Mouse (Mus musculus) cortical plate, adult 2 months (tissue): Measurements from ENCODE around the gene Vdr. TPM values are rescaled to one million over a fixed set of nuclear protein-coding genes. Genes with fewer than 3 reads are reported as not detected.
A peak's percentile ranks its signal among the peaks of the same experiment; 100 is the strongest.

ENCODE experiments used
- H3K27ac ChIP-seq: fragments of 200-500 bp; 2 replicates; pipeline ENCODE4 v1.5.1; 2012; ENCODE audit warnings: low read length, control low read depth, inconsistent platforms; ENCODE audit not compliant: insufficient read depth
- H3K4me1 ChIP-seq: fragments of 200-500 bp; 2 replicates; pipeline ENCODE4 v1.6.1; 2011; ENCODE audit warnings: low read length; ENCODE audit not compliant: control insufficient read depth, insufficient read depth
- H3K4me3 ChIP-seq: fragments of 200-500 bp; 2 replicates; pipeline ENCODE4 v1.5.1; 2011; ENCODE audit warnings: mild to moderate bottlenecking, low read length, control low read depth; ENCODE audit not compliant: insufficient read depth
- CTCF ChIP-seq: fragments of 200-500 bp; IDR thresholded peaks from 2 replicates; pipeline ENCODE4 v1.5.1; 2011; ENCODE audit warnings: mild to moderate bottlenecking, control low read depth, low read length; ENCODE audit not compliant: insufficient read depth; ENCODE audit errors: extremely low read depth
- POLR2A ChIP-seq: fragments of 200-500 bp; IDR thresholded peaks from 2 replicates; pipeline ENCODE4 v1.6.1; 2011; ENCODE audit warnings: mild to moderate bottlenecking, low read length, control low read depth; ENCODE audit not compliant: insufficient read depth; ENCODE audit errors: extremely low read depth
- polyA plus RNA-seq: library from polyadenylated mRNA; depleted of rRNA; stranded (reverse); fragments of >200 nt; gene quantifications from 2 replicates; pipeline ENCODE4 v1.2.3, GENCODE M21; 2012

Gene Vdr
- polyA plus RNA-seq, 1 experiment = 0.17 TPM

DNA sequence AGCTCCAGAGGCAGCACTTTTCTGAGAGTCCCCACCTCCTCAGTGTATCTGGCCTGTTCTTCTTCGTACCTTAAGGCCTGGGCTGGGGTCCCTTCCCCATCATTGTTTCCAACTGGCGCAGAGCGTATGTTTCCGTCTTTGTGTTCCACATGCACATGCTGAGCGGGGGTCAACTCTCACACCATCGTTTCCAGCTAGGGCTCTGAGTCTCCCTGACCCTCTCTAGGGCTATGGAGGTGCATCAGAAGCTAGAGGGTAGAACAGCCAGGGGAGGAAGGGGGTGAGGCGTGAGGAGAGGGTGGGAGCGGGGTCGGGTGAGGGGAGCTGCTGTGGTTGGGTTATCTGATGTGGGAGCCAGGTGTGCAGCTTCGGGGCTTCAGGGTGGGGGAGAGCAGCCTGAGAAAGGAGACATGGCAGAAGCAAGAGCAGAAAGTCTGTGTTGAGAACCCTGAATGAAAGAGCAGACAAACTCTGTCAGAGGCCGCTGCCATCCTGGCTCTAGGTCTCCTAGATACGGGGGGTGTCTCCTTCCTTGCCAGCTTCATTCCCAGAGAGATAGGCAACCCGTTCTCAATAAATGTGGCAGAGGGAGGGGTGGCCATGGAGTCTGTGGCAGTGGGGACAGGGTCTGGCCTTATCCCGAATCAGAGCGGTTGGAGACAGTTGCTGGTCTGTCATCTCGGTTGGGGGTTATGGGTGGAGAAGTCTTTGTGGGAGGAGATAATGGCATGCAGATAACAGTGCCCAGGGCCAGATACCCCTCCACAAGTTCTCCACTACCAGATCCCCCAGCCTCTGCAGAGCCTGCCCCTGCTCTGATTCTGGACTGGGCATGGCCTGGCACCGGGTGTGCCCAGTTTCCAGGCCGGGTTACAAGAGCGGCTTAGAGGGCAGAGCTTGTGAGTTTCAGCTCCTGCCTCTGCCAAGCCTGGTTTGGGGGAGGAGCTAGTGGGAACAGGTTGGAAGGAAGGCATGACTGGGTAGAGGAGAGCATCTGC lies 66.1 kb downstream of the Vdr start, which contains the start of gene Hdac7:
TSS of gene Hdac7 (minus strand) at position 466 of the 998 bp plus-strand sequence.
- Histone ChIP-seq H3K4me1 (peaks cover 1% of the 10 kb centered on the region; the same call in 1 of the 2 replicates), H3K27ac (no peak within 1 kb of the TSS), H3K4me3 (no peak within 1 kb of the TSS)
- TF ChIP-seq CTCF = no peak
- TF ChIP-seq POLR2A = no peak

DNA sequence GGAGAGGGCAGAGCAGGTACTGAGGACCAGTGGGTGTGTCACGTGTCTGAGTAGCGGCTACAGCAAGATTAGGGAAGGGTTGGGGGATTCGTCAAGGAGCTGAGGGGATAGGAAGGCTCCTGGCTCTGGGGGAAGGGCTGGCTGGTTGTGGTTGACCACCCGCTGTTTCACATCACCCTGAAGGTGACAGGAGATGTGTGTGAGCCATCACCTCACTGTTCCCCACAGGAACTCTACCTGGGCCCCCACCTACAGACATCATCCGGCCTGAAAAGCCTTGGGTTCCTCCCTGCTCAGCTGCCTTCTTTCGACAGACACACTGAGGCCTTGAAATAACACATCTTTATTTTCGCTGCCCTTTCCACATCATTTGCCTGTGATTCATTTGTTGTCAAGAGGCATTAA lies 67.2 kb downstream of the Vdr start:
- H3K4me1 ChIP-seq = no peaks in the 10 kb centered on the region
- no peak for TF ChIP-seq CTCF
- TF ChIP-seq POLR2A = no peak
- no peak overlapping the region for H3K27ac ChIP-seq
- no peak overlapping the region for H3K4me3 ChIP-seq

DNA sequence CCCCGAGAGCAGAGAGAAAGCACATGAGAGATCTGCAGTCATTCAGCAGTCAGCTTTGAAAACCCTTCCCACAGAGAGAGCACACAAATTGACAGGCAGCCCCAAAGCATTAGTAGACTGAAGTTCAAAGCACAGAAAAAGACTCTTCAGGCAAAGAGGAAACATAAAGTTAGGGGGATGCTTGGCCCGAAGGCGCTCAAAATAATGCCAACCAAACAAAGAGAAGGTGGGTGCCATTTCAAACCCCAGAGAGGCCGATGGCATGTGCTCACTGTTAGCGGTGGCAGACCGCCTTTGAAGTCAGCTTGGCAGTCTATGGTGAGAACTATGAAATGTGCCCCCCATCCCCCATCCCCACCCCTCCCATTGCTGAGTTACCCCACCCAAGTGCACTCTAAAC lies 68.4 kb downstream of the Vdr start:
- no peak overlapping the region for H3K27ac ChIP-seq
- TF ChIP-seq POLR2A = no peak
- no peak for TF ChIP-seq CTCF
- peaks cover 2% of the 10 kb centered on the region for H3K4me1 ChIP-seq
- no peak overlapping the region for H3K4me3 ChIP-seq

DNA sequence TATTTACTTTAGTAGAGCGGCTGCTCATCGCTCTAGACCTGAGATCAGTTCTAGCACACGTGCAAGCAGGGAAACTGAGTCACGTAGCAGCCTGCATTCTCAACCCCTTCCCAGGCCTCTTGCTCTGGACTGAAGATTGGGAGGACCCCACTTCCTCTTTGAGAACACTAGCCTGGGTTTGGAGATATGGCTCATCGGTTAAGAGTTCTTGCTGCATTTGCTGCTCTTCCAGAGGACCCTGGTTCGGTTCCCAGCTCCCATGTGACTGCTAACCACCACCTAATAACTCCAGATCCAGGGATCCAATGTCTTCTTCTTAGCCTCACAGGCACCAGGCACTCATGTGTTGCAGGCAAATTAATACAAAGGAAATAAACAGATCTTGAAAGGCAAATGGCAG lies 69.0 kb downstream of the Vdr start:
- Histone ChIP-seq H3K4me3 (no peak overlapping the region), H3K4me1 (peaks cover 2% of the 10 kb centered on the region), H3K27ac (no peak overlapping the region)
- TF ChIP-seq CTCF = no peak
- TF ChIP-seq POLR2A = no peak

DNA sequence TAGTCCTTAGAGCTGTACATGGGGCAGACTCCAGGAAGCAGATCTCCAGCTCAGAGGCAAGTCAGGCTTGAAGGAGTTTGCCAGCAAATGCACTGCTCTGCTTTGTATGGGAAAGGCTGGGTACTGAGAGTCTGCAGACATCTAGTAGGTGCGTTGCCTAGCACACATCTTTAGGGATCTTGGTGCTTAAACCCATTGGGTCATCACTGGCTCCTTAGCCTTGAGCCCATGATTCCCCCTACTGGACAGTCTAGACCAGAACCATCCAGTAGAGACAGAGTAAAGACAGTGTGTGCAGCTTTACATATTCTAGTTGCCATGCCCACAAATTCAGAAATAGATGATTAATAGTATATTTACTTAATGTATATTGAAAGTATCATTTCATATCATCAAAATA lies 69.6 kb downstream of the Vdr start:
- no peak overlapping the region for H3K27ac ChIP-seq
- TF ChIP-seq CTCF (peak; percentile 22; the same call in 1 of the 2 replicates), POLR2A (no peak)
- peaks cover 2% of the 10 kb centered on the region for H3K4me1 ChIP-seq
- H3K4me3 ChIP-seq = no peak overlapping the region

DNA sequence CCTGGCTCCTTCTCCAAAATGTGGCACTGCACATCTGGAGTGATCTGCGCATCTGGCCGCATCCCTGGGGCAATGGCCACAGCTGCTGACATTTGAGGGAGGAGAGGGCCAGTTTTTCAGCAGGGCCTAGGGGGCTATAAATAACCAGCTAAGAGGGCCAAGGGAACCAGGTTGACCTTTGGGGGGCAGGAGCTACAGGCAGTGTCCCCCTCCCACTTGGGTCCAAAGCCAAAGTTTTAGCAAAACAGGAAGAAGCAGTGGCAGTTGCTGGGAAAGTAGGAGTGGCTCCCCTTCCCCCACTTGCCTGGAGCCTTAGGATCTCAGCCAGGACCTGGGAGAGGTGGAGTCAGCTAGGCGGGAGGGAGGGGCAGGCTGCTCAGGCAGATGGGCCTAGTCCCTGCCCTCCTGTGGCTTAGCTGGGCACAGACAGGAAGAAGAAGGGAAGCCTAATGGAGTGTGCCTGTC lies 70.4 kb downstream of the Vdr start:
- Histone ChIP-seq H3K4me3 (no peak overlapping the region), H3K27ac (no peak overlapping the region)

DNA sequence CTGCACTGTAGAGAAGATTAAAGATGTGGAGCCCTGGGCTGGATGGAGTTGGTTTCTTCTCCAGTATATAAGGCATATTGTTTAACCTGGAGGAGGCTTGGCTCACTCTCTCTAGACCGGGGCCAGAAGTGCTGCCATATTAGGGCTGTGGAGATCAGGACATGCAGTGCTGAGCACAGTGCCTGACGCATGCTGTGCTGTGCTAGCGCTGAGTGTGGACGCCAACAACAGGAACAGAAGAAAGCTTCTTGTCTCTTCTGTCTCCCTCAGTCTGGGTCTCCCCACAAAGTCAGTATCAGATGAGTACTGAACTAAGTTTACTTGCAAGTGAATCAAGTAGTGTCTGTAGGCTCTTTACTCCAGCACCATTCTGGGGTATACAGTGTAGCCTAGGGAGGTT lies 71.0 kb downstream of the Vdr start:
- H3K27ac ChIP-seq = no peak overlapping the region
- no peak overlapping the region for H3K4me3 ChIP-seq
- TF ChIP-seq CTCF (no peak), POLR2A (no peak)
- peaks cover 2% of the 10 kb centered on the region for H3K4me1 ChIP-seq

More for the DNA sequence above, 70.4 kb downstream of the Vdr start:
- no peak for TF ChIP-seq POLR2A
- TF ChIP-seq CTCF = no peak
- H3K4me1 ChIP-seq = peaks cover 2% of the 10 kb centered on the region

DNA sequence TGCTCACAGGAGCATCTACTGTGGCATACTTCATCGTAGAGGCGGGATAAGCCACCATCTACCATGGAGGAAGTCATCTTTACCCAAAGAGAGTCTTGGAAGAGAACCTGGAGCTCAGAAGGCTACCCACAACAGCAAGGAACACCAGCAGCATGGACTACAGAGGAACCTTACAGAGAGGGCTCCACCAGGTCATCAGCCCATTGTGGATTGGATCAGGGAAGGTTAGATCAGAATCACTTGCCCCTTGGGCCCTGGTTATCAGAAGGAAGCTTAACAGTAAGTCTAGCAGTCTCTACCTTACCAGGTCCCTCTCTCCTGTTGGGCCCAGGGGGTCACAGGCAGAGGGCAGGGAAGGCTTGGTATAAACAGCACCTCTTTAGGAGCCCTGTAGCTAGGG lies 71.4 kb downstream of the Vdr start:
- Histone ChIP-seq H3K27ac (no peak overlapping the region), H3K4me1 (peaks cover 2% of the 10 kb centered on the region), H3K4me3 (no peak overlapping the region)
- no peak for TF ChIP-seq POLR2A
- no peak for TF ChIP-seq CTCF

DNA sequence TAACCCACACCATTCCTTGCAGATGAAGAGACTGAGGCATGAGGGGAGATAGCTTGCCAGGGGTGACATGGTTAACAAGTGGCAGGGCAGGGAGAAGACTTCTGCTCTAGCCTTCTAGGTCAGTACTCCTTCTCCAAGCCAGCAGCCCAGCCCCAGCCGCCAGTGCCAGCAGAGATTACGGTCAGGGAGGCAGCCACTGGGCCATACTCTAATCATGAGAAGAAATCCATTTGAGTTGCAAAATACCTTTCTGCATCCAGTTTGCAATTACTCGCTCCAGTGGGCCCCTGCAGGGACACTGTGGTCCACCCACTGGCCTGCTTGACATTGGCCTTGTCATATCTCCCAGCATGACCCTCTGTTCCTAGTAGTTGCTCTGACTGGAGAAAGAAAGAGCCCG lies 72.0 kb downstream of the Vdr start:
- TF ChIP-seq POLR2A (no peak), CTCF (no peak)

DNA sequence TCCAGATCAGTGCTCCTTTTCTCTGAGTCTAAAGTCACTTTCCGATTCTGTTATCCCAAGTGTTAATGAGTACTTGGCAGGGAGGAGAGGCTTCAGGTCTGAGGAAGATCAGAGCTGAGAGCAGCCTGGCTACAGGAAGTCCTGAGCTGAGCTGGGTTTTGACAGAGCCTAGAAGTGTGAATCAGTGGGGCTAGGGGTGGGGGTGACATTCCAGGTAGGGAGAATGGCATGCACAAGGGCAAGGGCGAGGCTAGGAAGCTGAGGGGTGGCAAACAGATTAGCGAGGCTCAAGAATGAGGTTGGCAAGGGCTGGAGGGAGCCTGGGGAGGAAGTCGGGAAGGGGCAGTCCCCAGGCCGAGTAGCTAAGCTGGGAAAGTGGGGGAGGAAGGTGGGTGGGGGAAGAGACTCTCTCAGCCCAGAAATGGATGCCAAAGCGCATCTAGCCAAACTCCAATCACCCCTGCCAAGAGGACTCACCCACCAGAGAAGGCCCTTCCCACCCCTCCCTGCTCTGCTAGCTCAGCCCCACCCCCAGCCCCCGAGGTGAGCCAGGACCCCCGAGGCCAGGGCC lies 72.9 kb downstream of the Vdr start:
- H3K4me1 ChIP-seq = peaks cover 2% of the 10 kb centered on the region
- H3K4me3 ChIP-seq = no peak overlapping the region
- TF ChIP-seq POLR2A (no peak), CTCF (no peak)
- no peak overlapping the region for H3K27ac ChIP-seq

More for the DNA sequence above, 72.0 kb downstream of the Vdr start:
- Histone ChIP-seq H3K4me1 (peaks cover 2% of the 10 kb centered on the region), H3K4me3 (no peak overlapping the region), H3K27ac (no peak overlapping the region)
